Mouse (Mus musculus) testis, adult 2 months (tissue): ENCODE data around the gene Fcgrt.

Source experiments
- CTCF ChIP-seq: fragments of 200-500 bp; IDR thresholded peaks from 2 replicates; pipeline ENCODE4 v1.5.1; 2012; ENCODE audit warnings: low read depth, mild to moderate bottlenecking, inconsistent platforms, low read length, moderate library complexity; ENCODE audit not compliant: control insufficient read depth, insufficient read depth, insufficient replicate concordance
- POLR2A ChIP-seq: fragments of 200-500 bp; IDR thresholded peaks from 2 replicates; pipeline ENCODE4 v1.6.1; 2012; ENCODE audit warnings: low read depth, mild to moderate bottlenecking, inconsistent platforms, low read length, moderate library complexity; ENCODE audit not compliant: control insufficient read depth

GRCm38 (mm10) chr7:45047491-45047890 lies 56.2 kb downstream of the Fcgrt start:
- no peak for TF ChIP-seq POLR2A
- TF ChIP-seq CTCF, result no peak
